Mouse (Mus musculus) spleen, adult 10 weeks (tissue): ENCODE results near the gene Gdpd5. TPM values are rescaled to one million over a fixed set of nuclear protein-coding genes. Genes with fewer than 3 reads are reported as not detected.

ENCODE experiments used
- polyA plus RNA-seq: library from polyadenylated mRNA; stranded (reverse); fragments of 350-450 nt; fragmentation: Illumina TruSeq; extraction: RNeasy Lipid Tissue Mini Kit (QIAGEN cat#74804); gene quantifications from one replicate; pipeline ENCODE4 v1.2.3, GENCODE M21; 2015; ENCODE audit warnings: low replicate concordance; ENCODE audit not compliant: insufficient read depth

Gdpd5 gene
- 2.6 TPM for polyA plus RNA-seq

DNA sequence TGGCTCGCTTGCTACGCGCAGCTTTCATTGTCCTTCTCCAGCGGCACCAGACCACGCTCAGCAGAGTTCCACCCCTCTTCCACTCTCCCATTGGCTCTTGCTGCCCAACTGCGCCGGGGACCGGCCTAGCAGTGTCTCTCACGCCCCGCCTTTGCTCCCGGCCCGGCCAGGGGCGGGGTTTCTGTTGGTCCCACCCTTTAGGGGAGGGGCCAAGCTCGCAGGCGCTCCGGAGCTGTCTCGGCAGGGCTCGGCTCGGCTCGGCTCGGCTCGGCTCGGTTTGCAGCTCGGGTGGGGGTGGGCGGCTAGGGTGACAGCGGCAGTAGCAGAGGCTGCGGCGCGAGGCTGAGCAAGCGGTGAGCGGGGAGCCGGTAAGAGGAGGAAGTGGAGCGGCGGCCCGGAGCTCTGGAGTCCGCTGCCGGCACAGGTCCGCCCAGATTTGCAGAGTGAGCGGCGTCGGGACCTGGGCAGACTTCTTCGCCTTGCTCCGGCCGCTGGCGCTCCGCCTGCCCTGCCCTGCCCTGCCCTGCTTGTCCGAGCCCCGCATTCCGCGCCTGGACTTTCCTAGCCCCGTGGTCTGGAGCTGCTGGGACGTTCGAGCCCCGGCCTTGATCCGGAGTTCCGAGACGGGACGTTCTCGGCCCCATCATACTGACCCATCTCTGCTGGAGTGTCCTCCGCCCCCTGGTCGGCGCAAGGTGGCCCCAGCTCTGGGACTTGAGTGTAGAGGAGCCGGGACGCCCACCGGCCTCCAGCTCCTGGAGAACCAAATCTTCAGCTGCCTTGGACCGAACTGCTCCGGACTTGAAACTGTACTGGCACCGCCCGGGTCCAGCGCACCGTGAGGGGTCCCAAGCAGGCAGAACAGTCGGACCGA lies at the start of gene Gdpd5:
TSS of gene Gdpd5 (plus strand) at position 201 of the 874 bp plus-strand sequence.

DNA sequence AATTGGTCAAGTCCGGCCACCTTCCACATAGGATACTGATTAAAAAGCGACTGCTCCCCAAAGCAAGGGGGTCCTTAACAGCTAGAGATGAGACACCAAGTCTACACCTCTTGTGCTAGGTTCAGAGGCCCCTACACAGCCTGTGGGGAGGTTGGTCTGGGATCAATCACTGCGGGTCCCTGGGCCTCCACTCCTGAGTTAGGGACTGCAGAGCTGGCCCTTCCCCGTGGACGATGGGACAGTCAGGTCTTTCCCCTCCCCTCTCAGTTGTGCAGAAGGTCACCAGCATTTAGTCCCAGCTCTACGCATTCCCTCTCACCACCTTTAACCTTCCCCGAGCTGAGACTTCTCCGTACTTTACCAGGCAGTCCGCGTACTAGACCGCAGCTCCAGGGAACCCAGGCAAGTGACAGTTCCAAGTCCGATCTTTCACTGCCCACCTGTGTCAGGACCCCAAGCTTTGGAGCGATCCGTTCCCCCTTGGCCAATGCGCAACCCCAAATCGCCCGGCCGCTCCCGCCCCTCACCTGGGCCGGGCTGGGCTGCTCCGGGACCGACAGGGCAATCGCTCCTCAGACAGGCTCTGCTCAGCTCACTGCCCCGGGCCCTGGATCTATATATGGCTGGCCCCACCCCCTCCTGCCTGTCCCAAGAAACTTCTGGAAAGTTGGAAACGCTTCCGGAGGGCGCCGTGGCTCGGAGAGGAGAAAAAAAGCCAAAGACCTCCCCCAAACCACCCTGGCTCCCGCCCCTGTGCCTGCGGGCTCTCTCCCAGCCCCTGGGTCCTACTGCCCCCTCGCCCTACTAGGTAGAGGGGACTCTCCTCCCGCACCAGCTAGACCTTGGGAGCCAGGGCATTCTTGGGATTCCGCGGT lies 28.5 kb upstream of the Gdpd5 start, which contains the start of gene Serpinh1:
TSS of gene Serpinh1 (minus strand) at position 714 of the 875 bp plus-strand sequence.

DNA sequence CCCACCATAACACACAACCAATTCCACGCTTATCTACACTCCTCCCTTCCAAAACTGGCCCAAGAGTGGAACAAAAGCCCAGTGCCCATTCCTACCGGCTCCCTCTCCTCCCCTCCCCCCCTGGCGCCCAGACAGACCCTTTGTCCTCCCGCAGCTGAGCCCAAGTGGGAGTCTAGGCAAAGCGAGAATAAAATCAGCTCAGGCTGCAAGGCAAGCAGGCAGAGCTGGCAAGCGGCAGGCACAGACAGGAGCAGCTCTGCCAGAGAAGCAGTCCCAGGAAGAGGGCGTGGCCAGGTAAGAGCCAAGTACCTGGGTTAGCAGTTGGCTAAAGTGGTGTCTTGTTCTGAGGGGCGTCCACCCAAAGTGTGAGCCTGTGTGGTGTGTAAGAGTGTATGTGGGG lies 84.6 kb downstream of the Gdpd5 start, which contains the start of gene Klhl35:
TSS of gene Klhl35 (plus strand) at position 194 of the 400 bp plus-strand sequence.

DNA sequence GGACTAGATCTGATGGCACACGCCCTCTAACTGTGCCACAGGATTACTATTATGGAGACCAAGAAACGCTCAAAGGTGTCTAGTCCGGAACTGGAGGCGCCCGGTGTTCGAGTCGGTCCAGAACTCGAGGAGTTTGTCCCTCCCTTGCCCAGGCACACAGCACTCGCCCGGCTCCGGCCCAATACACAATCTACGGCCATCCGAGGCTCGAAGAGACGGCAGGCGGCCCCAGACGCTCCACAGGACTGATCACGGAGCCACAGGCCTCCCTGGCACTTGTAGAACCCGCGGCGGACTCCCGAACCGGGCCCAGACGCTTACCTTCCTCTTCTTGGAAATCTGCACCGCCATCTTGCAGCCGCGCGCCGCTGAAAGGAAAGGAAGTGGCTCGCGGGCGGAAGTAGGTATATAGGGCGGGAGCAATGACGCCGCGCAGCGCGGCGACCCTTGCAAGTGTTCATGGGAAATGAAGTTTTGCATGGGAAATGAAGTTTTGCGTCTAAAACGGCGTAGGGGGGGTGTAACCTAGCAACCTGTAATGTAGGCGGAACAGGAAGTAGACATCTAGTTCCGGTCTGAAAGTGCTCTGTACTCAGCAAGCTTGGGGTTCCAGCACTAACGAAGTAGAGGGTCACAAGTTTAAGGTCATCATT lies 102.2 kb downstream of the Gdpd5 start, which contains the start of gene Rps3:
TSS of gene Rps3 (minus strand) at position 468 of the 653 bp plus-strand sequence.

Other genes with a start within 250 kb of the Gdpd5 start
- gene Uvrag, start 240.3 kb upstream of the Gdpd5 start, polyA plus RNA-seq: 68.5 TPM
- 2.4 TPM for gene Dgat2, start 198.7 kb upstream of the Gdpd5 start, polyA plus RNA-seq
- not detected for gene Mogat2, start 142.8 kb upstream of the Gdpd5 start, polyA plus RNA-seq
- gene Map6, start 114.0 kb upstream of the Gdpd5 start, polyA plus RNA-seq: 0.69 TPM
- 45.4 TPM for gene Serpinh1, start 28.2 kb upstream of the Gdpd5 start, polyA plus RNA-seq
- not detected for gene Klhl35, start 84.6 kb downstream of the Gdpd5 start, polyA plus RNA-seq
- 2,809 TPM for gene Rps3, start 102.3 kb downstream of the Gdpd5 start, polyA plus RNA-seq
- 60.6 TPM for gene Arrb1, start 154.1 kb downstream of the Gdpd5 start, polyA plus RNA-seq
- 2.7 TPM for gene Tpbgl, start 245.7 kb downstream of the Gdpd5 start, polyA plus RNA-seq